Mouse (Mus musculus): ENCODE data around the gene Dpp10. TPM values are rescaled to one million over a fixed set of nuclear protein-coding genes. Genes with fewer than 3 reads are reported as not detected.

Gene Dpp10
- total RNA-seq (2023), result under 1 TPM; 0.03 to 0.06 TPM

GRCm38 (mm10) chr1:124044925-124045640, at the start of gene Dpp10:
Gene Dpp10, minus strand, starts transcription at chr1:124045559.

All from B cell, adult 67 days (primary cell).